Mouse (Mus musculus) ES-Bruce4 (cell line): ENCODE results near the gene Meltf.

Experiments used
- CTCF ChIP-seq: IDR thresholded peaks from one replicate; pipeline ENCODE4 v1.8.1; 2011; ENCODE audit warnings: low read depth, low read length
- POLR2A ChIP-seq: IDR thresholded peaks from one replicate; pipeline ENCODE4 v1.8.1; 2011; ENCODE audit warnings: low read length; ENCODE audit not compliant: insufficient read depth

- no peak for TF ChIP-seq POLR2A
- no peak for TF ChIP-seq CTCF
Observed at GRCm38 (mm10) chr16:31901886-31902285, 23.3 kb downstream of the Meltf start.
